Mouse (Mus musculus) myocyte (in vitro differentiated cells): Measurements from ENCODE around the gene Lyrm4.

Experiments
- MAX ChIP-seq: IDR thresholded peaks from one replicate; pipeline ENCODE4 v1.6.1; 2011; ENCODE audit warnings: low read depth, mild to moderate bottlenecking, control low read depth
- MYOG ChIP-seq, 3 experiments: IDR thresholded peaks; one replicate each; pipeline ENCODE4 v1.6.1; 2011; ENCODE audit warnings: control low read depth in 2 of 3, low read depth in 2 of 3, mild to moderate bottlenecking in 2 of 3; ENCODE audit not compliant: insufficient read length in 2 of 3, control insufficient read depth in 1 of 3, insufficient read depth in 1 of 3
- POLR2A ChIP-seq: IDR thresholded peaks from one replicate; pipeline ENCODE4 v1.6.1; 2011; ENCODE audit warnings: low read depth, mild to moderate bottlenecking, control low read depth, moderate library complexity; ENCODE audit not compliant: insufficient read length

DNA sequence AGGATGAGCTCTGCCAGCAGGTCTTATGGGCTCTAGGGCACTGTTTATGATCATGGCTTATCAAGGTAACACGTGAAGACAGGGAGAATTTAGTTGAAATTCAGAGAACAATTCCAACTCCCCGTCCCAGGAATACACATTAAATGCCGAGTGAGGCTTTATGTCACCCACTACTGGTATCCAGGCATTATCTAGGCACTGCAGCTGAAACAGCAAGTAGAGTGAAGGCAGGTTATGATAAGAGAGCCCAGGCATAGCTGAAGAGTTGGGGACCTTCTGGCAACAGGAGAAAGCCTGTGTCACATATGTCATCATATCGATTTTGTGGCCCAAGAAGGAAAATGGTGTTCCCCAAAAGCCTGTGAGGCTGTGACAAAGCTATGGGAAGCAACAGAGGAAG, 60.4 kb downstream of the Lyrm4 start:
- TF ChIP-seq MYOG (IDR thresholded peaks at IDR 0.05; ENCODE audit: control insufficient read depth in 1 of 3, insufficient read depth in 1 of 3, insufficient read length in 2 of 3, low read depth in 2 of 3) (no peak), POLR2A (no peak), MAX (no peak)
